Mouse (Mus musculus) lung, adult 2 months (tissue): Measurements from ENCODE around the gene Alcam.

Source experiments
- CTCF ChIP-seq: fragments of 200-500 bp; IDR thresholded peaks from 2 replicates; pipeline ENCODE4 v1.5.1; 2011; ENCODE audit warnings: mild to moderate bottlenecking, low read length, control low read depth; ENCODE audit not compliant: insufficient read depth
- POLR2A ChIP-seq: fragments of 200-500 bp; IDR thresholded peaks from 2 replicates; pipeline ENCODE4 v1.6.1; 2011; ENCODE audit warnings: low read depth, mild to moderate bottlenecking, control low read depth, low read length, borderline replicate concordance; ENCODE audit errors: extremely low read depth

- TF ChIP-seq CTCF (no peak), POLR2A (no peak)
These were observed 146.9 kb downstream of the Alcam start for GRCm38 (mm10) chr16:52307016-52307415.
